Mouse (Mus musculus) MEL (cell line): ENCODE results near the gene Olfr62.

Source experiments
- CTCF ChIP-seq, 3 experiments: IDR thresholded peaks in 2 of 3; conservative IDR thresholded peaks in 1 of 3; 2 replicates each; pipeline ENCODE4 v1.5.1; 2011 to 2012; ENCODE audit warnings: low read length in 3 of 3, low read depth in 2 of 3, mild to moderate bottlenecking in 2 of 3, improper control_type of control experiment in 1 of 3, inconsistent platforms in 1 of 3, mixed read lengths in 1 of 3, moderate library complexity in 1 of 3; ENCODE audit not compliant: control insufficient read depth in 1 of 3, insufficient read depth in 1 of 3, poor library complexity in 1 of 3, severe bottlenecking in 1 of 3
- EP300 ChIP-seq, 2 experiments: IDR thresholded peaks; 2 replicates each; pipeline ENCODE4 v1.6.1; 2011; ENCODE audit warnings: improper control_type of control experiment in 2 of 2, low read length in 2 of 2, low read depth in 1 of 2, mild to moderate bottlenecking in 1 of 2

- no peak for TF ChIP-seq CTCF (IDR thresholded peaks at IDR 0.05 in 2 of 3, conservative IDR thresholded peaks at IDR 0.05 in 1 of 3; ENCODE audit: control insufficient read depth in 1 of 3, insufficient read depth in 1 of 3, low read depth in 2 of 3, low read length in 3 of 3, poor library complexity in 1 of 3, severe bottlenecking in 1 of 3)
- TF ChIP-seq EP300 (IDR thresholded peaks at IDR 0.05; ENCODE audit: low read depth in 1 of 2, low read length in 2 of 2) = no peak
Measured at GRCm38 (mm10) chr4:118642346-118643190, 16.2 kb upstream of the Olfr62 start.
